Mouse (Mus musculus): ENCODE data around the gene Prss46. TPM values are rescaled to one million over a fixed set of nuclear protein-coding genes. Genes with fewer than 3 reads are reported as not detected.

The Prss46 gene
- polyA plus RNA-seq, 1 experiment from 2014 or later = not detected

GRCm38 (mm10) chr9:110873681-110874659 lies 29.7 kb downstream of the Prss46 start:
- Histone ChIP-seq H3K4me3 (peak overlapping the region; percentile 54), H3K27me3 (replicated peaks; ENCODE audit: low read depth, poor library complexity, severe bottlenecking) (peaks cover 78% of the 10 kb centered on the region), H3K27ac (replicated peaks) (peak overlapping the region; percentile 54), H3K9me3 (no peaks in the 10 kb centered on the region), H3K36me3 (replicated peaks) (no peaks in the 10 kb centered on the region), H3K4me1 (peaks cover 27% of the 10 kb centered on the region)
- DNase-seq (ENCODE audit: low spot score) = peak; percentile 50
- WGBS = 9% methylated on average over 40 of the region's 40 CpGs

- no peaks in the 10 kb centered on the region for H3K36me3 ChIP-seq (replicated peaks)
- H3K9me3 ChIP-seq = no peaks in the 10 kb centered on the region
- DNase-seq (ENCODE audit: low spot score) = no peak
- peaks cover 85% of the 10 kb centered on the region for H3K27me3 ChIP-seq (replicated peaks; ENCODE audit: low read depth, poor library complexity, severe bottlenecking)
- WGBS = 18% methylated on average over 3 of the region's 3 CpGs
- peaks cover 32% of the 10 kb centered on the region for H3K4me1 ChIP-seq
- no peak overlapping the region for H3K27ac ChIP-seq (replicated peaks)
- H3K4me3 ChIP-seq = peak overlapping the region; percentile 5; the same call in 1 of the 2 replicates
These were observed 30.4 kb downstream of the Prss46 start for GRCm38 (mm10) chr9:110874660-110875191.

- WGBS = 11% methylated on average over 6 of the region's 6 CpGs
- no peak overlapping the region for H3K27ac ChIP-seq (replicated peaks)
These were observed 31.0 kb downstream of the Prss46 start for GRCm38 (mm10) chr9:110875288-110875695.

GRCm38 (mm10) chr9:110877353-110877752 lies 33.0 kb downstream of the Prss46 start:
- H3K27ac ChIP-seq (replicated peaks) = no peak overlapping the region
- peaks cover 91% of the 10 kb centered on the region for H3K27me3 ChIP-seq (replicated peaks; ENCODE audit: low read depth, poor library complexity, severe bottlenecking)
- WGBS = 89% methylated on average over 1 of the region's 1 CpGs
- no peaks in the 10 kb centered on the region for H3K36me3 ChIP-seq (replicated peaks)
- no peaks in the 10 kb centered on the region for H3K9me3 ChIP-seq
- H3K4me1 ChIP-seq = peaks cover 44% of the 10 kb centered on the region
- DNase-seq (ENCODE audit: low spot score) = no peak
- no peak overlapping the region for H3K4me3 ChIP-seq

More at GRCm38 (mm10) chr9:110875288-110875695, 31.0 kb downstream of the Prss46 start:
- H3K36me3 ChIP-seq (replicated peaks) = no peaks in the 10 kb centered on the region
- H3K27me3 ChIP-seq (replicated peaks; ENCODE audit: low read depth, poor library complexity, severe bottlenecking) = peaks cover 89% of the 10 kb centered on the region
- DNase-seq (ENCODE audit: low spot score) = peak; percentile 57
- H3K4me3 ChIP-seq = peak overlapping the region; percentile 5; the same call in 1 of the 2 replicates
- peaks cover 36% of the 10 kb centered on the region for H3K4me1 ChIP-seq
- no peaks in the 10 kb centered on the region for H3K9me3 ChIP-seq

- H3K4me1 ChIP-seq = peaks cover 44% of the 10 kb centered on the region
- DNase-seq (ENCODE audit: low spot score) = no peak
- no peaks in the 10 kb centered on the region for H3K36me3 ChIP-seq (replicated peaks)
- 88% methylated on average over 5 of the region's 5 CpGs for WGBS
- H3K9me3 ChIP-seq = no peaks in the 10 kb centered on the region
- H3K27ac ChIP-seq (replicated peaks) = no peak overlapping the region
- H3K27me3 ChIP-seq (replicated peaks; ENCODE audit: low read depth, poor library complexity, severe bottlenecking) = peaks cover 88% of the 10 kb centered on the region
- no peak overlapping the region for H3K4me3 ChIP-seq
These were observed 33.6 kb downstream of the Prss46 start for GRCm38 (mm10) chr9:110877888-110878287.

- DNase-seq (ENCODE audit: low spot score) = peak; percentile 36
- 14% methylated on average over 12 of the region's 12 CpGs for WGBS
- H3K27ac ChIP-seq (replicated peaks) = peak within 1 kb of the TSS; percentile 65
- peaks cover 37% of the 10 kb centered on the region for H3K4me1 ChIP-seq
- no peaks in the 10 kb centered on the region for H3K9me3 ChIP-seq
- H3K36me3 ChIP-seq (replicated peaks) = no peaks in the 10 kb centered on the region
- H3K27me3 ChIP-seq (replicated peaks; ENCODE audit: low read depth, poor library complexity, severe bottlenecking) = peaks cover 74% of the 10 kb centered on the region
- H3K4me3 ChIP-seq = peak within 1 kb of the TSS; percentile 70
These were observed 35.0 kb downstream of the Prss46 start, which contains the start of gene Als2cl for GRCm38 (mm10) chr9:110879191-110879920. TSS of gene Als2cl (plus strand) at chr9:110879870.

GRCm38 (mm10) chr9:110879998-110880561 lies 35.8 kb downstream of the Prss46 start, which contains the start of gene Tmie:
TSS of gene Tmie (minus strand) at chr9:110880113.
- 1% methylated on average over 57 of the region's 57 CpGs for WGBS
- Histone ChIP-seq H3K4me3 (peak within 1 kb of the TSS; percentile 70), H3K9me3 (no peaks in the 10 kb centered on the region), H3K4me1 (peaks cover 29% of the 10 kb centered on the region), H3K36me3 (replicated peaks) (no peaks in the 10 kb centered on the region), H3K27me3 (replicated peaks; ENCODE audit: low read depth, poor library complexity, severe bottlenecking) (peaks cover 67% of the 10 kb centered on the region), H3K27ac (replicated peaks) (peak within 1 kb of the TSS; percentile 65)
- DNase-seq (ENCODE audit: low spot score) = peak; percentile 65

GRCm38 (mm10) chr9:110880772-110881171 lies 36.5 kb downstream of the Prss46 start:
- 69% methylated on average over 4 of the region's 4 CpGs for WGBS
- Histone ChIP-seq H3K4me1 (peaks cover 23% of the 10 kb centered on the region), H3K9me3 (no peaks in the 10 kb centered on the region), H3K4me3 (peak overlapping the region; percentile 70), H3K27me3 (replicated peaks; ENCODE audit: low read depth, poor library complexity, severe bottlenecking) (peaks cover 62% of the 10 kb centered on the region), H3K27ac (replicated peaks) (no peak overlapping the region), H3K36me3 (replicated peaks) (no peaks in the 10 kb centered on the region)
- no peak for DNase-seq (ENCODE audit: low spot score)

GRCm38 (mm10) chr9:110881953-110882352 lies 37.6 kb downstream of the Prss46 start:
- 79% methylated on average over 7 of the region's 7 CpGs for WGBS
- Histone ChIP-seq H3K27me3 (replicated peaks; ENCODE audit: low read depth, poor library complexity, severe bottlenecking) (peaks cover 57% of the 10 kb centered on the region), H3K9me3 (no peaks in the 10 kb centered on the region), H3K4me3 (no peak overlapping the region), H3K4me1 (peaks cover 22% of the 10 kb centered on the region), H3K27ac (replicated peaks) (no peak overlapping the region), H3K36me3 (replicated peaks) (no peaks in the 10 kb centered on the region)
- no peak for DNase-seq (ENCODE audit: low spot score)

GRCm38 (mm10) chr9:110887388-110888303 lies 43.3 kb downstream of the Prss46 start:
- Histone ChIP-seq H3K36me3 (replicated peaks) (no peaks in the 10 kb centered on the region), H3K9me3 (no peaks in the 10 kb centered on the region), H3K4me1 (peaks cover 37% of the 10 kb centered on the region), H3K4me3 (no peak overlapping the region), H3K27ac (replicated peaks) (0 out of 2 replicates have a peak overlapping the region, but pooled peaks have one; percentile 31), H3K27me3 (replicated peaks; ENCODE audit: low read depth, poor library complexity, severe bottlenecking) (peaks cover under 1% of the 10 kb centered on the region)
- WGBS = 62% methylated on average over 9 of the region's 9 CpGs
- no peak for DNase-seq (ENCODE audit: low spot score)

- Histone ChIP-seq H3K27me3 (replicated peaks; ENCODE audit: low read depth, poor library complexity, severe bottlenecking) (peaks cover 4% of the 10 kb centered on the region), H3K27ac (replicated peaks) (no peak overlapping the region; the same call in 1 of the 2 replicates), H3K36me3 (replicated peaks) (no peaks in the 10 kb centered on the region), H3K9me3 (no peaks in the 10 kb centered on the region), H3K4me3 (no peak overlapping the region), H3K4me1 (peaks cover 42% of the 10 kb centered on the region)
- no peak for DNase-seq (ENCODE audit: low spot score)
- WGBS = 94% methylated on average over 14 of the region's 14 CpGs
These were observed 44.6 kb downstream of the Prss46 start for GRCm38 (mm10) chr9:110888935-110889334.
